Mouse (Mus musculus): ENCODE results near the gene Crbn. TPM values are rescaled to one million over a fixed set of nuclear protein-coding genes. Genes with fewer than 3 reads are reported as not detected.

Crbn gene
- polyA plus RNA-seq, 1 experiment from 2014 or later, result 54.2 TPM

- no peak overlapping the region for H3K27ac ChIP-seq (replicated peaks)
- WGBS, result 92% methylated on average over 13 of the region's 13 CpGs
- no peaks in the 10 kb centered on the region for H3K9me3 ChIP-seq
- H3K36me3 ChIP-seq, result peaks cover 23% of the 10 kb centered on the region
- no peak overlapping the region for H3K4me2 ChIP-seq (replicated peaks)
- H3K4me1 ChIP-seq, result peaks cover 10% of the 10 kb centered on the region
- H3K27me3 ChIP-seq, result no peaks in the 10 kb centered on the region
- ATAC-seq (ENCODE audit: low FRiP score, low read depth), result no peak
- no peak overlapping the region for H3K4me3 ChIP-seq
- no peak overlapping the region for H3K9ac ChIP-seq (replicated peaks)
Measured at GRCm38 (mm10) chr6:106794094-106794814, 5.6 kb downstream of the Crbn start.

DNA sequence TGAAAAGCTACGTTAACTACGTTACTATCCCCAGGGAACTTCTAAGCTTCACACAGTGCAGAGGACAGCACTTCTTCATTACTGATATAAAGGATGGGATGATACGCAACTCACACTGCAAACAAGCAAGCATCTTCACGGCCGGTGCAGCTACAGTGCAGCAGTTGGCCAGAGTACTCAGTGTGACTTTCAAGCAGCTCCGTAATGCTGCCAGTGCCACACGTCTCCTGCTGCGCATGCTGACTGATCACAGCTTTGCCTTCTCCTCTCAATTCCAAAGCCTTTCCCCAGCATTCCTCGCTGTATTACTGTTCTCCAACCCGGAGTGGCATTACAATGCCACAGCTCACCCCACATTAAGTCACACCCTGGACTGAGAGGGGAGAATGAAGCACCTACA, 6.3 kb downstream of the Crbn start:
- 95% methylated on average over 10 of the region's 10 CpGs for whole genome bisulfite sequencing

GRCm38 (mm10) chr6:106793088-106793487, 6.8 kb downstream of the Crbn start:
- no peak overlapping the region for H3K4me3 ChIP-seq
- H3K4me1 ChIP-seq, result no peaks in the 10 kb centered on the region
- H3K36me3 ChIP-seq, result peaks cover 32% of the 10 kb centered on the region
- no peak overlapping the region for H3K4me2 ChIP-seq (replicated peaks)
- H3K9ac ChIP-seq (replicated peaks), result no peak overlapping the region
- no peaks in the 10 kb centered on the region for H3K27me3 ChIP-seq
- ATAC-seq (ENCODE audit: low FRiP score, low read depth), result no peak
- H3K9me3 ChIP-seq, result no peaks in the 10 kb centered on the region
- H3K27ac ChIP-seq (replicated peaks), result no peak overlapping the region
- WGBS, result over 99% methylated on average over 7 of the region's 7 CpGs

More for the DNA sequence above, 6.3 kb downstream of the Crbn start:
- Histone ChIP-seq H3K9me3 (no peaks in the 10 kb centered on the region), H3K9ac (replicated peaks) (no peak overlapping the region), H3K4me3 (no peak overlapping the region), H3K27ac (replicated peaks) (no peak overlapping the region), H3K36me3 (peaks cover 26% of the 10 kb centered on the region), H3K4me2 (replicated peaks) (no peak overlapping the region), H3K27me3 (no peaks in the 10 kb centered on the region), H3K4me1 (peaks cover 4% of the 10 kb centered on the region)
- no peak for ATAC-seq (ENCODE audit: low FRiP score, low read depth)

DNA sequence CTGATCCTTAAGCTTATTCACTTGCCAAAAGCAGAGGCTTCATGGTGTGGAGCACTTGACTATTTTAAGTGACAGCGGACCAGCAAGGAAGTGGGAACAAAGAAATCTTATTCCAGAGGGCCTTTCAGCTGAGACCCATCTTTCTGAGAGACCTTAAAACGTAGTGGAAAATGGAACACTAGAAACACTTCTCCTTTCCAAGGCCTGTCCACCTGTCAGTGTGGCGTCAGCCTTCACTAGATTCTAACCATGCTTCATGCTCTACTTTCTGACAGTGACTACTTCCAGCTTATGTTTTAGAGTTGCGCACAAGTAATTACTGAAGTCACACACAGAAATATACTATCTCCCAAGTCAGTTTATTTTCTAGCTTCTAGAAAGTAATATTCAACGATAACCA, 7.4 kb downstream of the Crbn start:
- no peak overlapping the region for H3K9ac ChIP-seq (replicated peaks)
- ATAC-seq (ENCODE audit: low FRiP score, low read depth), result no peak
- no peak overlapping the region for H3K4me3 ChIP-seq
- no peaks in the 10 kb centered on the region for H3K27me3 ChIP-seq
- H3K36me3 ChIP-seq, result peaks cover 33% of the 10 kb centered on the region
- H3K27ac ChIP-seq (replicated peaks), result no peak overlapping the region
- 93% methylated on average over 5 of the region's 5 CpGs for WGBS
- no peaks in the 10 kb centered on the region for H3K9me3 ChIP-seq
- H3K4me2 ChIP-seq (replicated peaks), result no peak overlapping the region
- H3K4me1 ChIP-seq, result no peaks in the 10 kb centered on the region

DNA sequence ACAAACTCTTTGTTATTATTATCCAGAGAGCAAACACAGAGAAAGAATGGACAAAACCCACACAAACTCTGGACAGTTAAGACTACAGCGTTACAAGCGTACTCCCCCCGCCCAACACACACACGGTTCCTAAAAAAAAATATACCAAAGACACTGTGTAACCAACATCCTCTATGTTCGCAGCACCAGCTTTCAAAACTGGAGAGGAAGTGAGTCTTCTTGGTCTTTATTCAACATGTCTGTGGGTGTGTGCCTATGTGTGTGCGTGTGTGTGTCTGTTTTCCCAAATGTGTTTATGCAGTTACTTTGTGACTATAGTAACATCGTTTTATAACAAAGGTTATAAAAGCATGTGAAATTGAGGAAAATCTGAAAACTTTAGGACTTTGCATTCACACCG, 8.4 kb downstream of the Crbn start:
- Histone ChIP-seq H3K4me3 (no peak overlapping the region), H3K9ac (replicated peaks) (no peak overlapping the region), H3K4me2 (replicated peaks) (no peak overlapping the region), H3K9me3 (no peaks in the 10 kb centered on the region), H3K4me1 (no peaks in the 10 kb centered on the region), H3K27ac (replicated peaks) (no peak overlapping the region), H3K27me3 (no peaks in the 10 kb centered on the region), H3K36me3 (peaks cover 38% of the 10 kb centered on the region)
- WGBS, result 94% methylated on average over 8 of the region's 8 CpGs
- no peak for ATAC-seq (ENCODE audit: low FRiP score, low read depth)

DNA sequence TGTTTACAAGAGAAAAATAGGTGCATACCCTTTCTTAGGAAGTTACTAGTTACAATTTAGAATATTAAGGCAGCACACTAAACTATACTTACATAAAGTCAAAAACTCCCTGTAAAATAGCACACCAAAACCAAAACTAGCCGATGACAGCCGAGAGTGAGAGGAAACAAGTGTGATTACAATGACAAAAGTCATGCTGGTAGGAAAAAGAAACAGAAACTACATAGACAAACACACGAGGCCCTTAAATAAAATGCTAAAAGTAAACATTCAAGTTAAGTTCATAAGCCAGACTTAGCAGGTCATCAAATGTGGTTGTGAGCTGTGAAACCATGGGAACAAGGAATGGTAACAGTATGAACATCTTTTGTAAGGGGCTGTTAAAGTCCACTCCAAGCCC, 12.7 kb downstream of the Crbn start:
- Histone ChIP-seq H3K36me3 (peaks cover 23% of the 10 kb centered on the region), H3K4me3 (no peak overlapping the region), H3K9me3 (no peaks in the 10 kb centered on the region), H3K27me3 (no peaks in the 10 kb centered on the region), H3K4me1 (no peaks in the 10 kb centered on the region), H3K27ac (replicated peaks) (no peak overlapping the region), H3K4me2 (replicated peaks) (no peak overlapping the region), H3K9ac (replicated peaks) (no peak overlapping the region)
- WGBS, result 89% methylated on average over 3 of the region's 3 CpGs
- no peak for ATAC-seq (ENCODE audit: low FRiP score, low read depth)

DNA sequence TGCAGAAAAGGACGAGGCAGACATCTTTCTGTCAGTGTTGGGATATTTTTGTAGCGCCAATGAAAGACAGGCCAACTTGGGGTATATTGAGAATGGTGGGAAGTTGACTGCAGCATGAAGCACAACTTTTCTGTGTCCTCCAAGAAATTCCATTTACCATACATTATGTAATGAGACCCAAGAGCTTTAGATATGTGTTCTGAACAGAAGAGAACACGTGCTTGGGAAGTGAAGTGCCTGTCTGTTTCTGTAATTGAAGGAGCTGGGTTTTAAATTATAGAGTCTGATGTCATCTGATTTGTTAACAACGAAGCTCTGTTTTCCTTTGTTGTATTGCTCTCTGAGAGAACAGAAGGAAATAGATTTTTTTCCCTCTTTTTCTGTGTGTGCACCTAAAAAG, 29.8 kb downstream of the Crbn start:
- H3K36me3 ChIP-seq, result peaks cover 23% of the 10 kb centered on the region
- no peaks in the 10 kb centered on the region for H3K9me3 ChIP-seq
- WGBS, result 57% methylated on average over 4 of the region's 4 CpGs
- H3K27me3 ChIP-seq, result no peaks in the 10 kb centered on the region
- H3K9ac ChIP-seq (replicated peaks), result peak overlapping the region; percentile 65
- H3K4me3 ChIP-seq, result peak overlapping the region; percentile 84
- H3K4me1 ChIP-seq, result peaks cover 12% of the 10 kb centered on the region
- no peak for ATAC-seq (ENCODE audit: low FRiP score, low read depth)
- H3K4me2 ChIP-seq (replicated peaks), result peak overlapping the region; percentile 93
- no peak overlapping the region for H3K27ac ChIP-seq (replicated peaks)

DNA sequence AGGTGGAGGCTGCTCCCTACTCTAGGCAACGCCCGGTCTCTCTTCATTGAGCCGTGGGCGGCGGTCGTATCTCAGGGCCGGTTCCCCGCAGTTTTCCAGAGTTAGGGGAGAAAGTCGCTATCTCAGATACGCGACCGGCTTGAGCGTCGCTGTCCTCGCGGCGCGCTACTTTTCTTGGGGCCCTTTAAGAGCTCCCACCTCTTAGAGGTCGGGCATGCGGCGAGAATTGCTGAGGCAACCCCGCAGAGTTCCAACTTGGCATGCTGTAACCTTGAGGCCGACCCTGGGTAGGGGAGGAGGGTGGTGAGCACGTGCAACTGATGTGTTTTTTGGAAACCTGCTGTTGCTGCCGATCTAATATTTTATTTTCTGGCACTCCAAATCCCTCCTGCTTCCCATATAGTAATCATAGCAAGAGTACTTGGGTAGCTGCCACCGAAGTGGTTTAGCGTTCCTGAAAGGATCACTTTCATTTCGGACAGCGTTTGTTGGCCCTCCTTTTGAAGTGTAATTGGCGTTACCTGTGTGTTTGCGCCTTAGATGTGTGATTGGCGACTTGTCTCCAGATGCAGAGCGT, 30.5 kb downstream of the Crbn start:
- Histone ChIP-seq H3K27ac (replicated peaks) (0 out of 2 replicates have a peak overlapping the region, but pooled peaks have one; percentile 49), H3K9me3 (no peaks in the 10 kb centered on the region), H3K27me3 (no peaks in the 10 kb centered on the region), H3K9ac (replicated peaks) (peak overlapping the region; percentile 65), H3K4me1 (peaks cover 12% of the 10 kb centered on the region), H3K4me2 (replicated peaks) (peak overlapping the region; percentile 93), H3K4me3 (peak overlapping the region; percentile 84), H3K36me3 (peaks cover 19% of the 10 kb centered on the region)
- ATAC-seq (ENCODE audit: low FRiP score, low read depth), result peak; percentile 79
- WGBS, result 2% methylated on average over 33 of the region's 33 CpGs

GRCm38 (mm10) chr6:106768640-106769289, 31.1 kb downstream of the Crbn start, which contains the start of gene Trnt1:
TSS of gene Trnt1 (plus strand) at chr6:106769120.
- Histone ChIP-seq H3K9me3 (no peaks in the 10 kb centered on the region), H3K9ac (replicated peaks) (peak within 1 kb of the TSS; percentile 65), H3K27me3 (no peaks in the 10 kb centered on the region), H3K27ac (replicated peaks) (0 out of 2 replicates have a peak within 1 kb of the TSS, but pooled peaks have one; percentile 49), H3K4me2 (replicated peaks) (peak within 1 kb of the TSS; percentile 93), H3K4me3 (peak within 1 kb of the TSS; percentile 84), H3K36me3 (peaks cover 16% of the 10 kb centered on the region), H3K4me1 (peaks cover 12% of the 10 kb centered on the region)
- 8% methylated on average over 35 of the region's 35 CpGs for WGBS
- peak; percentile 100 for ATAC-seq (ENCODE audit: low FRiP score, low read depth)

DNA sequence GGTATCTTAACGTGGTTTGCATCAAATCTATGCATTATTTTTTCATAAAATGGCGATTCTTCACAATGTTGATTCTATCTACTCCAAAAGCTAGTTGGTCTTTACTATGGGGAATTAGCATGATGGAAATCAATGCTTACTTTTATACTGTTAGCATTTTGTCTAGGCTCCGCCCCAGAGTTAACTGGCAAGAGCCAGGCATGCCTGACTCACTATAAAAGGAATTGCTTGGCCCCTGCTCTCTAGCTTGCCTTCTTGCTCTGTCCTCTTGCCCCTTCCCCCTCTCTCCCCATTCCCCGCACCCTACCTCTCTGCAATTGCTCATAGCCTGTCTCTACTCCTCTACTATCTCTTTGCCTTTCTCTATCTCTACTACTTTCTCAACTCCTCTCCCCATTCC, 33.1 kb downstream of the Crbn start:
- Histone ChIP-seq H3K4me1 (peaks cover 12% of the 10 kb centered on the region), H3K9ac (replicated peaks) (no peak overlapping the region), H3K9me3 (no peaks in the 10 kb centered on the region), H3K27me3 (no peaks in the 10 kb centered on the region), H3K4me3 (no peak overlapping the region), H3K4me2 (replicated peaks) (no peak overlapping the region), H3K27ac (replicated peaks) (no peak overlapping the region), H3K36me3 (no peaks in the 10 kb centered on the region)
- 75% methylated on average over 4 of the region's 4 CpGs for WGBS
- no peak for ATAC-seq (ENCODE audit: low FRiP score, low read depth)

DNA sequence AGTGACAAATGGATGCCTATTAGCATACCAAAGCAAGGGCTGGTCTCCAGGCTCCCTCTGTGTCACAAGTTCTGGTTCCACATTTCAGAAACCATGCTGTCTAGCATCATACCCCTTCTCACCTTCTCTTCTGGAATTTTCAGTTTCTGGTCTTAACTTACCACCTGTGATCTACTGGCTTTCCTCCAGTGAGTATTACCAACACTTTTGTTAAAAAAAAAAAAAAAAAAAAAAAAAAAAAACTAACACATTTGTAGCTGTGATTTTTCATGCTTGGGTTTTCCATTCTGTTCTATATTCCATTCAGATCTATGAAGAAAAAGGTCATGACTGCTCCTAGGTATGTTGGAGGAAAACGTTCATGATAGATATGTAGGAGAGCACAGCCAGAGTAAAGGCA, 34.0 kb downstream of the Crbn start:
- no peaks in the 10 kb centered on the region for H3K27me3 ChIP-seq
- 81% methylated on average over 1 of the region's 1 CpGs for WGBS
- H3K36me3 ChIP-seq, result no peaks in the 10 kb centered on the region
- H3K9ac ChIP-seq (replicated peaks), result no peak overlapping the region
- no peaks in the 10 kb centered on the region for H3K9me3 ChIP-seq
- no peak for ATAC-seq (ENCODE audit: low FRiP score, low read depth)
- H3K27ac ChIP-seq (replicated peaks), result no peak overlapping the region
- no peak overlapping the region for H3K4me2 ChIP-seq (replicated peaks)
- H3K4me1 ChIP-seq, result peaks cover 12% of the 10 kb centered on the region
- no peak overlapping the region for H3K4me3 ChIP-seq

- no peaks in the 10 kb centered on the region for H3K36me3 ChIP-seq
- no peaks in the 10 kb centered on the region for H3K4me1 ChIP-seq
- no peak overlapping the region for H3K4me3 ChIP-seq
- H3K9ac ChIP-seq (replicated peaks), result no peak overlapping the region
- no peaks in the 10 kb centered on the region for H3K27me3 ChIP-seq
- H3K27ac ChIP-seq (replicated peaks), result no peak overlapping the region
- no peak for ATAC-seq (ENCODE audit: low FRiP score, low read depth)
- WGBS, result 92% methylated on average over 1 of the region's 1 CpGs
- no peaks in the 10 kb centered on the region for H3K9me3 ChIP-seq
- no peak overlapping the region for H3K4me2 ChIP-seq (replicated peaks)
Measured at GRCm38 (mm10) chr6:106761486-106761885, 38.4 kb downstream of the Crbn start.
